Mouse (Mus musculus): Measurements from ENCODE around the gene Tubgcp4. TPM values are rescaled to one million over a fixed set of nuclear protein-coding genes. Genes with fewer than 3 reads are reported as not detected.

Gene Tubgcp4
- polyA plus RNA-seq, 1 experiment from 2014 or later = 44.2 TPM

DNA sequence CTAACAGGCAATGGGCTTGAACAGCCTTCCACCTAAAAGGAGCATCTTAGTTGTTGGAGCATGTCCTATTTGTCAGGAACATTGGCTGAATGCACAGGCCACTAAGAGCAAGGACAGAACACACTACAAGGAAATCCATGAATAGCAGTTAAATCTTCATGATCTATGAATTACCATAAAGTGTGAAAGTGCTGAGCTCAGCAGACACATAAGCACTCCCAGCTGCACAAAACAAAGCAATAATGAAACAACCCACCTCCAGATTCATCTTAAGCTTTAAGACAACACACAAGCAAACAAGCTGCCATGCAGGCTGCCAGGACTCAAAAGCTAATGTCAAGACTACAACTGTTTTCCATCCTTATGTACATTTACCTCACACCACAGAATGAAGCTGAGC is 48.7 kb downstream of the Tubgcp4 start:
- Histone ChIP-seq H3K4me2 (replicated peaks) (no peak overlapping the region), H3K9me3 (0 out of 2 replicates have a peak, but pooled peaks cover 3% of the 10 kb centered on the region), H3K4me1 (replicated peaks) (no peaks in the 10 kb centered on the region), H3K36me3 (peaks cover 17% of the 10 kb centered on the region), H3K27me3 (replicated peaks) (no peaks in the 10 kb centered on the region), H3K27ac (no peak overlapping the region), H3K9ac (no peak overlapping the region), H3K4me3 (replicated peaks) (no peak overlapping the region)
- no peak for ATAC-seq

GRCm38 (mm10) chr2:121219994-121220393 is 49.5 kb downstream of the Tubgcp4 start:
- no peak overlapping the region for H3K4me2 ChIP-seq (replicated peaks)
- ATAC-seq = no peak
- peaks cover 13% of the 10 kb centered on the region for H3K36me3 ChIP-seq

DNA sequence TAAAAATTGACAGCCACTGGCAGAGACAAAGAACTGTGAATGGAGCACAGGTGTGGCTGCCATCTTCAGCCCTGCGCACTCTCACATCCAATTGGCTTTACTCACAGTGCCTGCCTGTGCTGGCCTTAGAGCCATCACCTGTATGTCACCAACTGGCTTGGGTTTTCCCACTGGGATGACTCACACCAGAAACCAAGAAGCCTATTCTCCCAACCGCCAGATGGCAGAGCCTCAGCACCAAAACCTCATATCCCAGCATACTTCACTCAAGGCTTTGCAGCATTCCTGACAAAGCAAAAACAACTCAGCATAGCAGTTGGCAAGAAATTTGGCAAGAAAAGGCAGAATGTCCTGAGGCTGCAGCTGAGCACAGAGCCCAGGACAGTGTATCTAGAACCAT is 52.6 kb downstream of the Tubgcp4 start:
- Histone ChIP-seq H3K4me2 (replicated peaks) (no peak overlapping the region), H3K27ac (no peak overlapping the region), H3K4me3 (replicated peaks) (no peak overlapping the region), H3K4me1 (replicated peaks) (no peaks in the 10 kb centered on the region), H3K9ac (no peak overlapping the region), H3K27me3 (replicated peaks) (no peaks in the 10 kb centered on the region), H3K36me3 (peaks cover 17% of the 10 kb centered on the region), H3K9me3 (0 out of 2 replicates have a peak, but pooled peaks cover 3% of the 10 kb centered on the region)
- no peak for ATAC-seq
- WGBS = 97% methylated on average over 2 of the region's 2 CpGs

More at GRCm38 (mm10) chr2:121219994-121220393, 49.5 kb downstream of the Tubgcp4 start:
- no peaks in the 10 kb centered on the region for H3K27me3 ChIP-seq (replicated peaks)
- H3K4me3 ChIP-seq (replicated peaks) = no peak overlapping the region
- no peak overlapping the region for H3K9ac ChIP-seq
- H3K27ac ChIP-seq = no peak overlapping the region
- H3K4me1 ChIP-seq (replicated peaks) = no peaks in the 10 kb centered on the region
- H3K9me3 ChIP-seq = 0 out of 2 replicates have a peak, but pooled peaks cover 3% of the 10 kb centered on the region

GRCm38 (mm10) chr2:121228135-121228534 is 57.7 kb downstream of the Tubgcp4 start:
- WGBS = 93% methylated on average over 4 of the region's 4 CpGs
- Histone ChIP-seq H3K27me3 (replicated peaks) (no peaks in the 10 kb centered on the region), H3K4me2 (replicated peaks) (no peak overlapping the region), H3K27ac (no peak overlapping the region), H3K9ac (no peak overlapping the region), H3K4me1 (replicated peaks) (no peaks in the 10 kb centered on the region), H3K36me3 (peaks cover 23% of the 10 kb centered on the region), H3K9me3 (no peaks in the 10 kb centered on the region), H3K4me3 (replicated peaks) (no peak overlapping the region)
- no peak for ATAC-seq

GRCm38 (mm10) chr2:121235460-121236072 is 65.1 kb downstream of the Tubgcp4 start:
- H3K36me3 ChIP-seq = peaks cover 32% of the 10 kb centered on the region
- 88% methylated on average over 8 of the region's 8 CpGs for WGBS
- no peak overlapping the region for H3K4me3 ChIP-seq (replicated peaks)
- H3K27me3 ChIP-seq (replicated peaks) = no peaks in the 10 kb centered on the region
- peak; percentile 41; the same call in 1 of the 2 replicates for ATAC-seq
- H3K4me2 ChIP-seq (replicated peaks) = no peak overlapping the region
- no peaks in the 10 kb centered on the region for H3K9me3 ChIP-seq
- no peak overlapping the region for H3K9ac ChIP-seq
- H3K4me1 ChIP-seq (replicated peaks) = no peaks in the 10 kb centered on the region
- H3K27ac ChIP-seq = no peak overlapping the region

GRCm38 (mm10) chr2:121239426-121239825 is 69.0 kb downstream of the Tubgcp4 start:
- no peaks in the 10 kb centered on the region for H3K4me1 ChIP-seq (replicated peaks)
- H3K4me3 ChIP-seq (replicated peaks) = no peak overlapping the region
- H3K4me2 ChIP-seq (replicated peaks) = no peak overlapping the region
- H3K27me3 ChIP-seq (replicated peaks) = no peaks in the 10 kb centered on the region
- H3K9me3 ChIP-seq = no peaks in the 10 kb centered on the region
- H3K9ac ChIP-seq = no peak overlapping the region
- ATAC-seq = no peak
- H3K36me3 ChIP-seq = peaks cover 25% of the 10 kb centered on the region
- 86% methylated on average over 4 of the region's 4 CpGs for WGBS
- H3K27ac ChIP-seq = no peak overlapping the region

GRCm38 (mm10) chr2:121244099-121244498 is 73.6 kb downstream of the Tubgcp4 start:
- Histone ChIP-seq H3K9ac (no peak overlapping the region), H3K4me1 (replicated peaks) (no peaks in the 10 kb centered on the region), H3K4me2 (replicated peaks) (no peak overlapping the region), H3K27me3 (replicated peaks) (no peaks in the 10 kb centered on the region), H3K36me3 (peaks cover 20% of the 10 kb centered on the region; the same call in 1 of the 2 replicates), H3K27ac (no peak overlapping the region), H3K4me3 (replicated peaks) (no peak overlapping the region), H3K9me3 (no peaks in the 10 kb centered on the region)
- ATAC-seq = no peak
- WGBS = 94% methylated on average over 5 of the region's 5 CpGs

Other genes with a start within 250 kb of the Tubgcp4 start
- gene Ubr1, start 199.9 kb upstream of the Tubgcp4 start, polyA plus RNA-seq (2015; fragmentation: Nextera tagmentation; extraction: Ambion mirVana) = 16.8 and 18.3 TPM in 2 replicates
- 5.1 and 5.5 TPM in 2 replicates for gene Tmem62, start 193.6 kb upstream of the Tubgcp4 start, polyA plus RNA-seq (2015; fragmentation: Nextera tagmentation; extraction: Ambion mirVana)
- 32.6 and 32.8 TPM in 2 replicates for gene Ccndbp1, start 162.3 kb upstream of the Tubgcp4 start, polyA plus RNA-seq (2015; fragmentation: Nextera tagmentation; extraction: Ambion mirVana)
- 2.5 and 2.6 TPM in 2 replicates for gene Epb42, start 133.6 kb upstream of the Tubgcp4 start, polyA plus RNA-seq (2015; fragmentation: Nextera tagmentation; extraction: Ambion mirVana)
- 0.08 TPM in 1 of 2 replicates, not detected in the other for gene Tgm5, start 84.8 kb upstream of the Tubgcp4 start, polyA plus RNA-seq (2015; fragmentation: Nextera tagmentation; extraction: Ambion mirVana)
- 0.20 and 0.23 TPM in 2 replicates for gene Tgm7, start 60.9 kb upstream of the Tubgcp4 start, polyA plus RNA-seq (2015; fragmentation: Nextera tagmentation; extraction: Ambion mirVana)
- 17.7 and 18.2 TPM in 2 replicates for gene Adal, start 30.2 kb upstream of the Tubgcp4 start, polyA plus RNA-seq (2015; fragmentation: Nextera tagmentation; extraction: Ambion mirVana)
- gene Lcmt2, start 30.0 kb upstream of the Tubgcp4 start, polyA plus RNA-seq (2015; fragmentation: Nextera tagmentation; extraction: Ambion mirVana) = 19.4 and 20.0 TPM in 2 replicates
- 8.6 and 8.9 TPM in 2 replicates for gene Zscan29, start 471 bp downstream of the Tubgcp4 start, polyA plus RNA-seq (2015; fragmentation: Nextera tagmentation; extraction: Ambion mirVana)
- 40.1 and 43.4 TPM in 2 replicates for gene Trp53bp1, start 100.8 kb downstream of the Tubgcp4 start, polyA plus RNA-seq (2015; fragmentation: Nextera tagmentation; extraction: Ambion mirVana)
- 2.7 and 4.2 TPM in 2 replicates for gene Map1a, start 118.9 kb downstream of the Tubgcp4 start, polyA plus RNA-seq (2015; fragmentation: Nextera tagmentation; extraction: Ambion mirVana)
- gene Ppip5k1, start 184.7 kb downstream of the Tubgcp4 start, polyA plus RNA-seq (2015; fragmentation: Nextera tagmentation; extraction: Ambion mirVana) = 15.4 and 16.3 TPM in 2 replicates
- gene Ckmt1, start 187.1 kb downstream of the Tubgcp4 start, polyA plus RNA-seq (2015; fragmentation: Nextera tagmentation; extraction: Ambion mirVana) = 417 and 490 TPM in 2 replicates
- gene Strc, start 216.5 kb downstream of the Tubgcp4 start, polyA plus RNA-seq (2015; fragmentation: Nextera tagmentation; extraction: Ambion mirVana) = not detected in 2 replicates
- 834 and 874 TPM in 2 replicates for gene Pdia3, start 243.1 kb downstream of the Tubgcp4 start, polyA plus RNA-seq (2015; fragmentation: Nextera tagmentation; extraction: Ambion mirVana)
- gene Catsper2, start 243.1 kb downstream of the Tubgcp4 start, polyA plus RNA-seq (2015; fragmentation: Nextera tagmentation; extraction: Ambion mirVana) = 1.1 and 2.0 TPM in 2 replicates